Comparison of ENCODE assay signal across 38 mouse cellular contexts in the genomic region with DNA sequence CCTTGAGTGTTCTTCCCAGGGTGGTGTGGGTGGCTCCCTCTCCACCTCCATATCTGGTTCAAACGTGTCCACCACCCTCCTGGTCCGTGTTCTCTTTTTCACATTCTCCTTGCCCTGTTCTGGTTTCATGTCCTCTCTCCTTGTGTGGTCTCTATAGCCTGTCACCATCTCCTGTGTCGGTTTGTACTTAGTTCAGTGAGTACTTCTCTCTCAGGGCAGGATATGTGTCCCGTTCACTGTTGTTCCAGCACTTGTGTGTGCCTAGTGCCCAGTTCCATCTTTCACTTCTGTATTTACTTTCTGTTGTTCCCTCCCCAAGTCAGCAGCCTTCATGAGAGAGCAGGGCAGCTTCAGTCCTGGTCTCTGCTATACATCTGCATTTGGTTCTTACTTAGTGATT. TPM values are rescaled to one million over a fixed set of nuclear protein-coding genes. Genes with fewer than 3 reads are reported as not detected.
A peak's percentile ranks its signal among the peaks of the same experiment; 100 is the strongest.
DNase-seq lines count a peak whose midpoint lies in the region; ATAC-seq lines count a peak whose summit lies in the region.
"Had no signal": no experiment of that assay in that cellular context is flagged by ENCODE, and none has a peak within 500 bp of the region (broad histone marks: within the 10 kb centered on the region; RNA-seq: fewer than 3 reads in every experiment).

No protein-coding gene starts in this region.

- no peak for DNase-seq in liver, embryonic 11.5 days (ENCODE audit: low spot score)
- peak; percentile 17 for DNase-seq in brain, adult 2 months (ENCODE audit: low read depth, low spot score)
- no peak for DNase-seq in adrenal gland, adult (ENCODE audit: inconsistent age in 2 of 2, low spot score in 1 of 2)
- no peak for DNase-seq in midbrain, embryonic 11.5 days (ENCODE audit: low spot score, missing footprints)
- DNase-seq in Muller cell, postnatal 12 days (ENCODE audit: inconsistent ontology term): no peak
- DNase-seq: adrenal gland, postnatal 10 days; B cell, adult 2 months; cerebellum, adult 2 months; cerebellum, postnatal 25 days; embryo, embryonic 11 days; forebrain, postnatal 0 days; heart, postnatal 14 days; kidney, adult 2 months; kidney, postnatal 36 days; lung, postnatal 36 days; right cerebral cortex, postnatal 4 days; thymus, postnatal 14 days had no signal

- H3K79me2 ChIP-seq in macrophage (ENCODE audit: inconsistent target): peaks cover 46% of the 10 kb centered on the region

- H3K4me1 ChIP-seq in liver, embryonic 15.5 days (replicated peaks): peaks cover 46% of the 10 kb centered on the region
- H3K4me1 ChIP-seq in liver, embryonic 11.5 days (replicated peaks; ENCODE audit: control insufficient read depth, insufficient read depth, low read length): peaks cover 19% of the 10 kb centered on the region
- H3K4me1 ChIP-seq in midbrain, embryonic 11.5 days (ENCODE audit: control insufficient read depth, insufficient read depth, low read length): peaks cover 10% of the 10 kb centered on the region

- ATAC-seq in liver, embryonic 15.5 days (ENCODE audit: insufficient read depth): no peak
- ATAC-seq in liver, embryonic 11.5 days (replicated peaks; ENCODE audit: low FRiP score): no peak
- ATAC-seq in midbrain, embryonic 11.5 days (ENCODE audit: low FRiP score): no peak
- ATAC-seq: forebrain, postnatal 0 days had no signal

- H3K36me3 ChIP-seq in liver, embryonic 15.5 days (replicated peaks): peaks cover 40% of the 10 kb centered on the region
- H3K36me3 ChIP-seq in liver, embryonic 11.5 days (ENCODE audit: control insufficient read depth, insufficient read depth, low read length): peaks cover 29% of the 10 kb centered on the region; the same call in 1 of the 2 replicates
- peaks cover 21% of the 10 kb centered on the region; the same call in 1 of the 2 replicates for H3K36me3 ChIP-seq in macrophage (ENCODE audit: inconsistent target)
- peaks cover 5% of the 10 kb centered on the region; the same call in 1 of the 2 replicates for H3K36me3 ChIP-seq in midbrain, embryonic 11.5 days (ENCODE audit: control insufficient read depth, insufficient read depth, low read length)

- no peaks in the 10 kb centered on the region for H3K27me3 ChIP-seq in liver, embryonic 15.5 days
- no peaks in the 10 kb centered on the region for H3K27me3 ChIP-seq in liver, embryonic 11.5 days (replicated peaks; ENCODE audit: control insufficient read depth, insufficient read depth, low read length)
- H3K27me3 ChIP-seq in midbrain, embryonic 11.5 days (ENCODE audit: control insufficient read depth, insufficient read depth, low read length): no peaks in the 10 kb centered on the region
- H3K27me3 ChIP-seq: CH12.LX; hindbrain, embryonic 15.5 days; limb, embryonic 15.5 days; midbrain, embryonic 12.5 days; neural tube, embryonic 12.5 days; stomach, embryonic 15.5 days had no signal

- H3K9ac ChIP-seq in liver, embryonic 15.5 days: no peak overlapping the region
- no peak overlapping the region for H3K9ac ChIP-seq in liver, embryonic 11.5 days (ENCODE audit: low read depth, low read length)
- no peak overlapping the region for H3K9ac ChIP-seq in midbrain, embryonic 11.5 days (ENCODE audit: low read length)
- H3K9ac ChIP-seq: forebrain, postnatal 0 days; hindbrain, embryonic 15.5 days; limb, embryonic 15.5 days; midbrain, embryonic 12.5 days; neural tube, embryonic 12.5 days; stomach, embryonic 15.5 days had no signal

- no peaks in the 10 kb centered on the region for H3K9me3 ChIP-seq in liver, embryonic 15.5 days (replicated peaks)
- H3K9me3 ChIP-seq in liver, embryonic 11.5 days (ENCODE audit: control insufficient read depth, low read length): no peaks in the 10 kb centered on the region
- no peaks in the 10 kb centered on the region for H3K9me3 ChIP-seq in midbrain, embryonic 11.5 days (ENCODE audit: control insufficient read depth, low read length)
- H3K9me3 ChIP-seq: hindbrain, embryonic 15.5 days; limb, embryonic 10.5 days; limb, embryonic 15.5 days; midbrain, embryonic 12.5 days; neural tube, embryonic 12.5 days; stomach, embryonic 15.5 days had no signal

- H3K27ac ChIP-seq in liver, embryonic 15.5 days (replicated peaks): peak overlapping the region; percentile 29; the same call in 1 of the 2 replicates
- no peak overlapping the region for H3K27ac ChIP-seq in liver, embryonic 11.5 days (ENCODE audit: low read depth, low read length)
- H3K27ac ChIP-seq in macrophage: peak overlapping the region; percentile 13; the same call in 1 of the 2 replicates
- H3K27ac ChIP-seq in midbrain, embryonic 11.5 days (ENCODE audit: low read depth, low read length): no peak overlapping the region
- H3K27ac ChIP-seq: hindbrain, embryonic 10.5 days; hindbrain, embryonic 15.5 days; layer of hippocampus, adult 2 months; limb, embryonic 10.5 days; limb, embryonic 15.5 days; midbrain, embryonic 12.5 days; neural tube, embryonic 12.5 days; stomach, embryonic 15.5 days had no signal

- H3K4me3 ChIP-seq in liver, embryonic 15.5 days (replicated peaks): no peak overlapping the region
- no peak overlapping the region for H3K4me3 ChIP-seq in liver, embryonic 11.5 days (ENCODE audit: low read depth, low read length)
- no peak overlapping the region for H3K4me3 ChIP-seq in macrophage (ENCODE audit: inconsistent target)
- no peak overlapping the region for H3K4me3 ChIP-seq in midbrain, embryonic 11.5 days (ENCODE audit: low read depth, low read length)
- H3K4me3 ChIP-seq: erythroblast, embryonic 14.5 days; hindbrain, embryonic 15.5 days; layer of hippocampus, adult 2 months; limb, embryonic 10.5 days; limb, embryonic 15.5 days; midbrain, embryonic 12.5 days; myocyte; neural tube, embryonic 12.5 days; stomach, embryonic 15.5 days had no signal

- H3K4me2 ChIP-seq in liver, embryonic 15.5 days: no peak overlapping the region
- H3K4me2 ChIP-seq in liver, embryonic 11.5 days: no peak overlapping the region
- no peak overlapping the region for H3K4me2 ChIP-seq in midbrain, embryonic 11.5 days
- H3K4me2 ChIP-seq: hindbrain, embryonic 15.5 days; limb, embryonic 15.5 days; midbrain, embryonic 12.5 days; neural tube, embryonic 12.5 days; stomach, embryonic 15.5 days had no signal

- 71% methylated on average over 4 of the region's 4 CpGs for WGBS in liver, embryonic 15.5 days (ENCODE audit: insufficient replicate concordance)
- WGBS in liver, embryonic 11.5 days: 85% methylated on average over 4 of the region's 4 CpGs
- WGBS in macrophage (ENCODE audit: missing documents): 6% methylated on average over 4 of the region's 4 CpGs
- WGBS in midbrain, embryonic 11.5 days: 82% methylated on average over 4 of the region's 4 CpGs

RNA-seq across cellular contexts. Expression of a gene that starts 3.9 kb away (rescaled TPM):
- 2.3 and 2.7 TPM in 2 replicates for polyA plus RNA-seq in liver, embryonic 15.5 days (2015; fragmentation: Nextera tagmentation; extraction: Ambion mirVana)
- 5.2 and 6.0 TPM in 2 replicates for polyA plus RNA-seq in liver, embryonic 11.5 days (2014; fragmentation: Nextera tagmentation; extraction: Ambion mirVana)
- total RNA-seq in macrophage (2018; cell fraction: chromatin; rRNA removed): 10 to 100 TPM in 21 of 26 experiments, 1 to 10 TPM in 5; 4.7 to 44.1 (median 15.1) TPM
- 10 to 100 TPM in 19 of 26 experiments, 1 to 10 TPM in 7; 6.8 to 19.9 (median 12.2) TPM for total RNA-seq in macrophage (2018; cell fraction: cytosol; rRNA removed)
- total RNA-seq in macrophage (2018; cell fraction: nucleus; rRNA removed): 10 to 100 TPM in 16 of 26 experiments, 1 to 10 TPM in 10; 5.9 to 31.2 (median 10.6) TPM
- polyA plus RNA-seq in macrophage (2018): 2.6 to 13.6 TPM (median 7.4 TPM) in 3 replicates
- polyA plus RNA-seq in midbrain, embryonic 11.5 days (2014; fragmentation: Nextera tagmentation; extraction: Ambion mirVana): 14.5 and 16.0 TPM in 2 replicates

RNA-seq across cellular contexts. Expression of a gene that starts 5.8 kb away (rescaled TPM):
- polyA plus RNA-seq in liver, embryonic 15.5 days (2015; fragmentation: Nextera tagmentation; extraction: Ambion mirVana): 55.0 and 56.9 TPM in 2 replicates
- 39.9 and 51.2 TPM in 2 replicates for polyA plus RNA-seq in liver, embryonic 11.5 days (2014; fragmentation: Nextera tagmentation; extraction: Ambion mirVana)
- total RNA-seq in macrophage (2018; cell fraction: chromatin; rRNA removed): 10 to 100 TPM; 15.7 to 69.6 (median 35.0) TPM
- 10 to 100 TPM; 31.8 to 58.0 (median 45.9) TPM for total RNA-seq in macrophage (2018; cell fraction: cytosol; rRNA removed)
- total RNA-seq in macrophage (2018; cell fraction: nucleus; rRNA removed): 10 to 100 TPM; 16.3 to 82.0 (median 24.3) TPM
- 53.7 to 146 TPM (median 80.2 TPM) in 3 replicates for polyA plus RNA-seq in macrophage (2018)
- polyA plus RNA-seq in midbrain, embryonic 11.5 days (2014; fragmentation: Nextera tagmentation; extraction: Ambion mirVana): 43.2 and 46.0 TPM in 2 replicates

RNA-seq across cellular contexts. Expression of a gene that starts 46.1 kb away (rescaled TPM):
- not detected in 2 replicates for polyA plus RNA-seq in liver, embryonic 15.5 days (2015; fragmentation: Nextera tagmentation; extraction: Ambion mirVana)
- not detected in 2 replicates for polyA plus RNA-seq in liver, embryonic 11.5 days (2014; fragmentation: Nextera tagmentation; extraction: Ambion mirVana)
- total RNA-seq in macrophage (2018; cell fraction: chromatin; rRNA removed): not detected
- total RNA-seq in macrophage (2018; cell fraction: cytosol; rRNA removed): not detected
- total RNA-seq in macrophage (2018; cell fraction: nucleus; rRNA removed): under 1 TPM in 1 of 26 experiments, not detected in 25; 0.42 TPM
- not detected in 3 replicates for polyA plus RNA-seq in macrophage (2018)
- polyA plus RNA-seq in midbrain, embryonic 11.5 days (2014; fragmentation: Nextera tagmentation; extraction: Ambion mirVana): 0.03 and 0.08 TPM in 2 replicates
- total RNA-seq: adrenal gland, postnatal 10 days; gastrocnemius, adult 8-10 months; gastrocnemius, postnatal 4 days; heart, adult 8-10 months had no signal
- polyA plus RNA-seq: heart, embryonic 14.5 days; intestine, embryonic 14.5 days; kidney, adult 2 months; kidney, embryonic 16.5 days; limb, embryonic 15.5 days; liver, embryonic 16.5 days; lung, embryonic 16.5 days had no signal

Comparison
In these comparisons a context has a peak if more than half of its experiments do, and no peak if none do; other contexts are left out.
1. H3K27ac ChIP-seq: peak in liver, embryonic 15.5 days (single experiment) and macrophage (single experiment); none in liver, embryonic 11.5 days (single experiment) and midbrain, embryonic 11.5 days (single experiment).